Mouse (Mus musculus) kidney, embryonic 14.5 days (tissue): ENCODE measurements at regions not wholly inside any gene's neighbourhood (a gene's known extent, or its start where the extent isn't known, plus 50 kb on each side); places are given as distances from the start of the nearest gene placed in this dataset.

Experiments used
- ATAC-seq: fragments of 200-750 bp; cut with Nextera tagmentation; 2 replicates; pipeline ENCODE4 v1.8.0; 2017; ENCODE audit warnings: moderate number of reproducible peaks, mild to moderate bottlenecking, moderate TSS enrichment, moderate library complexity; ENCODE audit not compliant: low FRiP score, low TSS enrichment
- H3K27ac ChIP-seq: fragments of 300-500 bp; sonication (generic); 2 replicates; pipeline ENCODE4 v1.5.1; 2014; ENCODE audit warnings: low read depth, mild to moderate bottlenecking, low read length, moderate library complexity, mixed read lengths
- H3K27me3 ChIP-seq: fragments of 300-500 bp; sonication (generic); 2 replicates; pipeline ENCODE4 v1.6.1; 2014; ENCODE audit warnings: mild to moderate bottlenecking, low read length; ENCODE audit not compliant: control insufficient read depth, insufficient read depth
- H3K36me3 ChIP-seq: fragments of 300-500 bp; sonication (generic); 2 replicates; pipeline ENCODE4 v1.6.1; 2014; ENCODE audit warnings: low read length, mixed read lengths; ENCODE audit not compliant: control insufficient read depth, insufficient read depth
- H3K4me1 ChIP-seq: fragments of 300-500 bp; sonication (generic); 2 replicates; pipeline ENCODE4 v1.6.1; 2014; ENCODE audit warnings: low read length, mixed read lengths; ENCODE audit not compliant: control insufficient read depth, insufficient read depth
- H3K4me2 ChIP-seq: fragments of 300-500 bp; sonication (generic); replicated peaks from 2 replicates; pipeline ENCODE4 v1.6.1; 2014; ENCODE audit warnings: low read depth, mild to moderate bottlenecking, low read length
- H3K4me3 ChIP-seq: fragments of 300-500 bp; sonication (generic); 2 replicates; pipeline ENCODE4 v1.5.1; 2014; ENCODE audit warnings: mild to moderate bottlenecking, low read length
- H3K9ac ChIP-seq: fragments of 300-500 bp; sonication (generic); 2 replicates; pipeline ENCODE4 v1.6.1; 2014; ENCODE audit warnings: low read depth, mild to moderate bottlenecking, low read length, moderate library complexity
- H3K9me3 ChIP-seq: fragments of 300-500 bp; sonication (generic); 2 replicates; pipeline ENCODE4 v1.6.1; 2016; ENCODE audit warnings: low read length; ENCODE audit not compliant: control insufficient read depth
- WGBS: fragments of 180-500 bp; shearing (Covaris S2); extraction: QIAGEN DNeasy Blood & Tissue Kit; methylation state at CpG from one replicate; pipeline ENCODE4 v1.1.7; 2014; 5-methylcytosine and 5-hydroxymethylcytosine counted together

GRCm38 (mm10) chr9:42183448-42183847 is 59.4 kb upstream of the Sorl1 start:
- H3K27me3 ChIP-seq = no peaks in the 10 kb centered on the region

GRCm38 (mm10) chr9:42182400-42182799 is 58.3 kb upstream of the Sorl1 start:
- Histone ChIP-seq H3K4me1 (0 out of 2 replicates have a peak, but pooled peaks cover 7% of the 10 kb centered on the region), H3K9ac (no peak overlapping the region), H3K4me3 (no peak overlapping the region), H3K4me2 (no peak overlapping the region), H3K36me3 (no peaks in the 10 kb centered on the region), H3K9me3 (no peaks in the 10 kb centered on the region; the same call in 1 of the 2 replicates), H3K27me3 (no peaks in the 10 kb centered on the region), H3K27ac (no peak overlapping the region)
- no peak for ATAC-seq
- 92% methylated on average over 3 of the region's 3 CpGs for WGBS

More at GRCm38 (mm10) chr9:42183448-42183847, 59.4 kb upstream of the Sorl1 start:
- Histone ChIP-seq H3K4me3 (no peak overlapping the region), H3K9ac (no peak overlapping the region), H3K9me3 (no peaks in the 10 kb centered on the region; the same call in 1 of the 2 replicates), H3K4me2 (no peak overlapping the region), H3K27ac (no peak overlapping the region), H3K4me1 (0 out of 2 replicates have a peak, but pooled peaks cover 7% of the 10 kb centered on the region), H3K36me3 (no peaks in the 10 kb centered on the region)
- 51% methylated on average over 5 of the region's 5 CpGs for WGBS
- ATAC-seq = no peak

GRCm38 (mm10) chr9:42180152-42180551 is 56.1 kb upstream of the Sorl1 start:
- H3K27ac ChIP-seq = no peak overlapping the region
- no peaks in the 10 kb centered on the region; the same call in 1 of the 2 replicates for H3K9me3 ChIP-seq
- no peak overlapping the region for H3K4me2 ChIP-seq
- no peaks in the 10 kb centered on the region for H3K36me3 ChIP-seq
- 0 out of 2 replicates have a peak, but pooled peaks cover 3% of the 10 kb centered on the region for H3K4me1 ChIP-seq
- ATAC-seq = no peak
- no peak overlapping the region for H3K9ac ChIP-seq
- H3K27me3 ChIP-seq = no peaks in the 10 kb centered on the region
- 88% methylated on average over 4 of the region's 4 CpGs for WGBS
- no peak overlapping the region for H3K4me3 ChIP-seq

- Histone ChIP-seq H3K9ac (no peak overlapping the region), H3K27ac (no peak overlapping the region), H3K36me3 (no peaks in the 10 kb centered on the region), H3K4me2 (no peak overlapping the region), H3K9me3 (no peaks in the 10 kb centered on the region; the same call in 1 of the 2 replicates), H3K4me1 (no peaks in the 10 kb centered on the region), H3K4me3 (no peak overlapping the region), H3K27me3 (no peaks in the 10 kb centered on the region)
- ATAC-seq = peak; percentile 43; the same call in 1 of the 2 replicates
- WGBS = 37% methylated on average over 4 of the region's 4 CpGs
Measured at GRCm38 (mm10) chr9:42178759-42179377, 54.8 kb upstream of the Sorl1 start.

GRCm38 (mm10) chr9:42174349-42174955 is 50.4 kb upstream of the Sorl1 start:
- Histone ChIP-seq H3K4me2 (no peak overlapping the region), H3K9me3 (no peaks in the 10 kb centered on the region), H3K36me3 (no peaks in the 10 kb centered on the region), H3K9ac (no peak overlapping the region), H3K4me1 (no peaks in the 10 kb centered on the region), H3K27me3 (no peaks in the 10 kb centered on the region), H3K27ac (no peak overlapping the region), H3K4me3 (no peak overlapping the region)
- ATAC-seq = no peak
- 57% methylated on average over 2 of the region's 2 CpGs for WGBS
